Mouse (Mus musculus) E14TG2a.4 (cell line): ENCODE measurements around the gene Cerkl.

ENCODE experiments used
- CTCF ChIP-seq: conservative IDR thresholded peaks from 2 replicates; pipeline ENCODE4 v1.5.1; 2014; ENCODE audit warnings: low read length
- NANOG ChIP-seq: IDR thresholded peaks from 2 replicates; pipeline ENCODE4 v1.6.1; 2014; ENCODE audit warnings: borderline replicate concordance, low read length, mixed read lengths

- no peak for TF ChIP-seq CTCF
- TF ChIP-seq NANOG = no peak
These were observed 120.4 kb downstream of the Cerkl start for GRCm38 (mm10) chr2:79336141-79336540.
